Mouse (Mus musculus) lung, embryonic 14.5 days (tissue): ENCODE measurements around the gene Dusp11. TPM values are rescaled to one million over a fixed set of nuclear protein-coding genes. Genes with fewer than 3 reads are reported as not detected.
A peak's percentile ranks its signal among the peaks of the same experiment; 100 is the strongest.
"Not testable (repeated sequence)": the region's sequence is repeated elsewhere in the genome, so short reads cannot be mapped to it uniquely, and the experiment has no call there.

Experiments
- ATAC-seq: fragments of 200-750 bp; cut with Nextera tagmentation; 2 replicates; pipeline ENCODE4 v1.8.0; 2017; ENCODE audit warnings: mild to moderate bottlenecking, moderate TSS enrichment, moderate library complexity; ENCODE audit not compliant: insufficient read depth
- DNase-seq: peaks from one replicate; pipeline ENCODE4 v3.0.0-alpha.2; 2015
- H3K27ac ChIP-seq: fragments of 300-500 bp; sonication (generic); 2 replicates; pipeline ENCODE4 v1.5.1; 2014; ENCODE audit warnings: low read depth, mild to moderate bottlenecking, moderate library complexity
- H3K27me3 ChIP-seq: fragments of 300-500 bp; sonication (generic); 2 replicates; pipeline ENCODE4 v1.6.1; 2014; ENCODE audit warnings: low read length, control low read depth; ENCODE audit not compliant: insufficient read depth
- H3K36me3 ChIP-seq: fragments of 300-500 bp; sonication (generic); 2 replicates; pipeline ENCODE4 v1.6.1; 2014; ENCODE audit warnings: control low read depth; ENCODE audit not compliant: insufficient read depth
- H3K4me1 ChIP-seq: fragments of 300-500 bp; sonication (generic); 2 replicates; pipeline ENCODE4 v1.6.1; 2014; ENCODE audit warnings: antibody characterized with exemption, control low read depth; ENCODE audit not compliant: insufficient read depth
- H3K4me2 ChIP-seq: fragments of 300-500 bp; sonication (generic); 2 replicates; pipeline ENCODE4 v1.6.1; 2014; ENCODE audit warnings: mild to moderate bottlenecking
- H3K4me3 ChIP-seq: fragments of 300-500 bp; sonication (generic); 2 replicates; pipeline ENCODE4 v1.5.1; 2014; ENCODE audit warnings: low read depth, low read length
- H3K9ac ChIP-seq: fragments of 300-500 bp; sonication (generic); 2 replicates; pipeline ENCODE4 v1.6.1; 2014
- H3K9me3 ChIP-seq: fragments of 300-500 bp; sonication (generic); 2 replicates; pipeline ENCODE4 v1.6.1; 2016; ENCODE audit warnings: low read depth, low read length, control low read depth
- CTCF ChIP-seq: IDR thresholded peaks from 2 replicates; pipeline ENCODE4 v1.5.1; 2016; ENCODE audit warnings: antibody characterized with exemption, low read depth
- WGBS: fragments of 180-500 bp; shearing (Covaris S2); extraction: QIAGEN DNeasy Blood & Tissue Kit; methylation state at CpG from one replicate; pipeline ENCODE4 v1.1.7; 2014; 5-methylcytosine and 5-hydroxymethylcytosine counted together
- polyA plus RNA-seq: library from polyadenylated mRNA; unstranded; fragments of >200 nt; fragmentation: Nextera tagmentation; extraction: Ambion mirVana; gene quantifications from 2 replicates; pipeline ENCODE4 v1.2.1, GENCODE M21; 2014

Dusp11 gene
- polyA plus RNA-seq, 1 experiment from 2014 or later = 50.0 TPM

DNA sequence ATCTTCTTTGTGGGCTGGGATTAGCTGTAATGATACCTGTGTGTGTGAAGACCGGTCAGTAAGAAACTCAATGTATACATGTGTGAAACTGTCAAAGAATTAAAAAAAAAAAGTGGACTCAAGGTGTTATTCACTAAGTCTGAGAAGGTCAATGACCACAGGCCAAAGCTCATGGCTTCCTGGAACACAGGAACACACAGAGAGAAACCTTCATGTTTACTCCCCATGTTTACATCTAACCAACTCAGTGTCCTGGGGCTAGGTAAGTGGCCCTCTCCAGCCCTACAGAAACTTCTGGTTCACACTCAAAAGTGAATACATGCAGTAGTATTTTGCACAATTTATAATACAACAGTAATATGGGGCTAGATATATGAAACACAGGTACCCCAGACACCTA lies 51.8 kb downstream of the Dusp11 start:
- H3K27me3 ChIP-seq = no peaks in the 10 kb centered on the region
- ATAC-seq (no peak), DNase-seq (no peak)
- no peak overlapping the region for H3K4me3 ChIP-seq
- H3K36me3 ChIP-seq = no peaks in the 10 kb centered on the region
- peaks cover 2% of the 10 kb centered on the region; the same call in 1 of the 2 replicates for H3K4me1 ChIP-seq
- H3K9me3 ChIP-seq = no peaks in the 10 kb centered on the region
- TF ChIP-seq CTCF = no peak
- H3K4me2 ChIP-seq = no peak overlapping the region
- H3K27ac ChIP-seq = no peak overlapping the region
- WGBS = 86% methylated on average over 1 of the region's 1 CpGs
- H3K9ac ChIP-seq = no peak overlapping the region

DNA sequence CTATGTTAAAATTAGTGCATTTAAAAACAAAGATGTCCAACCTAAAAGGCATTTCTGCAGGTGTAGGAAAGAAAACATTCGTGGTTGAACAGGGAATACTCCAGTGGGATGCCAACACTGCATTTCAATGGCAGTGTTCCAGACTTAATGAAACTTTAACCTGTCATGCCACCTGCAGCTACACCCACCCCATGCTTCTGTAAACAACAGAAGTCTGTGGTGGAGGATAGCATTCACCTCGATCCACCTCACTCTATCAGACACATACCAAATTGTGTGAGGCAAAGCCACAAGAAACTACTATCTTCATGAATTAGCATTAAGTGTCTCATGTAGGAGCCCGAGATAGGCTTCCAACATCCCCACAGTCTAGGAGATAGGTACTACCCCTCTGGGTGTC lies 53.1 kb downstream of the Dusp11 start:
- no peaks in the 10 kb centered on the region for H3K4me1 ChIP-seq
- TF ChIP-seq CTCF = no peak
- DNase-seq = no peak
- H3K27ac ChIP-seq = no peak overlapping the region
- 59% methylated on average over 3 of the region's 3 CpGs for WGBS
- H3K36me3 ChIP-seq = no peaks in the 10 kb centered on the region
- H3K4me3 ChIP-seq = no peak overlapping the region
- no peaks in the 10 kb centered on the region for H3K27me3 ChIP-seq
- H3K9me3 ChIP-seq = no peaks in the 10 kb centered on the region
- H3K4me2 ChIP-seq = no peak overlapping the region
- ATAC-seq = no peak
- H3K9ac ChIP-seq = no peak overlapping the region

DNA sequence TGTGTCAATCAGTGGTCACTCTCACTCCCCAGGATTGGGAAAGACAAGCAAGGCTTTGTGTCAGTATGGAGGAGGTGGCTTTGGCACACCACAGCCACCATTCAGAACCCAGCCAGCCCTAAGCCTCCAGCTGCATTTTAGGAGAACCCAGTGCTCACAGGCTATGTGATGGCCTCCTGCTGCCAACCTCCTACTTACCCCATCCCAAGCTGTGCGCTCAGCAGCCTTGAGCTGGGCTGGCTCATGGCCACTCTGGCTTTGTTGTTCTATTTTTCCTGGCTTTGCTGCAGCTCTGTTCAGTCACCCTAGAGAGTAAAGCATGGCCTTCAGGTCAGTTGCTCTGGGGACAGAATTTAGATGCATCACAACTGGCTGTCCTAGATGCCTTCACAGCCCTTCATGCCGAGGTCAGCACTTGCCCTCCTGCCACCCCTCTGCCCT lies 54.5 kb downstream of the Dusp11 start:
- not testable (repeated sequence) for H3K4me2 ChIP-seq, H3K27me3 ChIP-seq, DNase-seq, H3K9me3 ChIP-seq, H3K27ac ChIP-seq, H3K4me1 ChIP-seq, ATAC-seq, H3K4me3 ChIP-seq, H3K9ac ChIP-seq, H3K36me3 ChIP-seq
- 65% methylated on average over 2 of the region's 2 CpGs for WGBS

DNA sequence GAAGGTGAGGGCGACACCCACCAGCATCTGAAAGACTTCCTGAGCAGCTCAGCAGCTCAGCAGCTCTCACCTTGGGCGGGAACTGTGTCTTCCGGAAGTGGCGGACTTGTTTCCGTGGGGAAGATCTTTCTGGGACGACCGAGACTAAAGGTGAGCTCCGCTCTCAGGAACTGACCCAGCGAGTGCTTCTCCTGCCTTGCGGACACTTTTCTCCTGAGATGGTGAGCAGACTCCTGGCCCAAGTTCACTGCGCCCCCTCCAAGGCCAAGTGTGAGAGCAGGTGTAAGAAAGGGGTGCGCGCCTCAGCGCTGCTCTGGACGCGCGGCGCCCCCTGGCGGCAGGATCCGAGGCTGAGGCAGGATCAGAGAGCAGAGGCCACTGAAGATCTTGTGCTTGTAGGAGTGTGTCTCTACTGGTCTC lies 56.8 kb downstream of the Dusp11 start, which contains the start of gene Nat8f4:
Gene Nat8f4 (minus strand): TSS at position 243 of the 420 bp plus-strand sequence.
- Histone ChIP-seq H3K4me3 (peak within 1 kb of the TSS; percentile 24), H3K4me2 (peak within 1 kb of the TSS; percentile 42)
- H3K27ac ChIP-seq, H3K9ac ChIP-seq, H3K36me3 ChIP-seq, H3K9me3 ChIP-seq, H3K27me3 ChIP-seq, H3K4me1 ChIP-seq: not testable (repeated sequence)
- ATAC-seq = peak; percentile 58
- DNase-seq = peak; percentile 23
- 17% methylated on average over 20 of the region's 20 CpGs for WGBS
- TF ChIP-seq CTCF = peak; percentile 88

DNA sequence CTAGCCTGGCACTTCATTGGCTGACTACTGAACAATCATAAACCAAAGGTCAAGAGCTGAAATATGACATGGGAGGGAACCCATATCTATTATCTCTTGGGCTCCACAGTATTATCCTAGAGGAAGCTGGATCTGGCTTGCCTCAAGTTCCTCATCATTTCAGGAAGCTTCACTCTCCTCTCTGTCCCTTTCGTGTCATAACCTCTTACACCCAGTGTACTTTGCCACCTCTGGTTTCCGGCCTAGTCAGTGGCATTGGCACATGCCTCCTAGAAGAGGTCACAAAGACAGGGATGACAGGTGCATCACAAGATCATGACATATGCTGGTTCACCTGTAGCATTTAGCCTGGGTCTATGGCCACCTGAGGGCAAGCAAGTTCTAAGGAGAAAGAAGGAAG lies 59.2 kb downstream of the Dusp11 start:
- H3K4me2 ChIP-seq = no peak overlapping the region
- WGBS = 86% methylated on average over 2 of the region's 2 CpGs
- no peaks in the 10 kb centered on the region for H3K36me3 ChIP-seq
- DNase-seq (no peak), ATAC-seq (no peak)
- H3K9ac ChIP-seq = no peak overlapping the region
- no peaks in the 10 kb centered on the region for H3K27me3 ChIP-seq
- no peak overlapping the region for H3K4me3 ChIP-seq
- H3K9me3 ChIP-seq = no peaks in the 10 kb centered on the region
- H3K4me1 ChIP-seq = no peaks in the 10 kb centered on the region
- TF ChIP-seq CTCF = no peak
- no peak overlapping the region for H3K27ac ChIP-seq

DNA sequence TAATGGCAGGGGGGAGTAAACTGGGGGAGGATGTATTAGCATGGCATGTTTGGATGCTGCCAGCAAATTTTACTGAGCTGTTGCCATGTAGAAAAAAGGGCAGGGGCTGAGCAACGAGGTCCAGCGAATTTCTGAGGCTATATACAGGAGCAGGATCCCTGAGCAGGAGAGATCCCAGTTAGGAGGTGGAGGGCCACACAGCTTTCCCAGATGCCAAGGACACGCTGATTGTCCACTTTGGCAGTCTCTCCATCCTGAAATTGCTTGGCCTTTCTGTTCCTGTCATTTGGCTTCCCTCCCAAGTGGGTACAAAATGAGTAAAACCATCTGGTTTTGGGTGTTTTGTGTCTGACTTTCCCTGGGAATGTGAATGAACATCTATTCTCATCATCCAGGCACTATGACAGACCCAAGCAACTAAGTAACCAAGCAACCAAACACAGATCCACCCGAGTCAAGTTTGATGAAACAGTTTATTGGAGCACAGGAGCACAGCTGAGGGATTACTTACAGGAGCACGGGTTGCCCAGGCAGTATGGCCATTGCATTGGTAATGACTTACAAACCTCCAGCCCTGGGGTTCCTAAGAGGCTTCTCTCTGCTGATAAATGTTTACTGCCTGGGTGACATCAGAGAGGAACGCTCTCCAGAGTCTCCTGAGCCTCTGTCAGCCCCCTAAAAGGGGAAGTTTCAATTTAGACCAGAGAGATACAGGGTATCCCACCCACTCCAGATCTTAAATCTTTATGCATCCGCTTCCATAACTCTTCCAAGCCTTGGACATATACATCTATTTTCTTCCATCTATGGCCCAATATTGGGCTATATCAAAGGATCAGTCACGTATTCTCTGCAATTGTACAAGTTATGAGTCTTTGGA lies 62.6 kb downstream of the Dusp11 start:
- not testable (repeated sequence) for DNase-seq, H3K9me3 ChIP-seq, H3K36me3 ChIP-seq, ATAC-seq, H3K4me1 ChIP-seq, H3K4me3 ChIP-seq, H3K4me2 ChIP-seq, H3K27me3 ChIP-seq, H3K9ac ChIP-seq, H3K27ac ChIP-seq
- 62% methylated on average over 7 of the region's 8 CpGs for WGBS

DNA sequence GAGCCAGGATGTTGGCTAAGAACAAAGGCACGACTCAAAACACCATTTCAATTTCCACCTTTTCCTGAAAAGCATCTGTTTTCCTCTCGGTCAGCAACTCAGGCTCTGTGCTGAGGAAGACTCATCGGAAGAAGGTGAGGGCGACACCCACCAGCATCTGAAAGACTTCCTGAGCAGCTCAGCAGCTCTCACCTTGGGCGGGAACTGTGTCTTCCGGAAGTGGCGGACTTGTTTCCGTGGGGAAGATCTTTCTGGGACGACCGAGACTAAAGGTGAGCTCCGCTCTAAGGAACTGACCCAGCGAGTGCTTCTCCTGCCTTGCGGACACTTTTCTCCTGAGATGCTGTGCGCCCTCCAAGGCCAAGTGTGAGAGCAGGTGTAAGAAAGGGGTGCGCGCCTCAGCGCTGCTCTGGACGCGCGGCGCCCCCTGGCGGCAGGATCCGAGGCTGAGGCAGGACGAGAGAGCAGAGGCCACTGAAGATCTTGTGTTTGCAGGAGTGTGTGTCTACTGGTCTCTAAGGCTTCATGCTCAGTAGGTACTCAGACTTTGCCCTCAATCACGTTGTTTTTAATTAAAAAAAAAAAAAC lies 66.3 kb downstream of the Dusp11 start:
- H3K4me2 ChIP-seq, H3K4me3 ChIP-seq, DNase-seq, H3K9me3 ChIP-seq, H3K27me3 ChIP-seq, ATAC-seq, H3K4me1 ChIP-seq, H3K27ac ChIP-seq, H3K9ac ChIP-seq, H3K36me3 ChIP-seq: not testable (repeated sequence)
- TF ChIP-seq CTCF = peak; percentile 67
- 71% methylated on average over 25 of the region's 25 CpGs for WGBS

Other genes starting within 250 kb of the Dusp11 start
- not detected in 2 replicates for gene Nat8f7, start 248.5 kb downstream of the Dusp11 start, polyA plus RNA-seq
- gene Nat8f3, start 195.9 kb downstream of the Dusp11 start, polyA plus RNA-seq = 0.12 and 0.19 TPM in 2 replicates
- not detected in 2 replicates for gene Nat8f6, start 140.7 kb downstream of the Dusp11 start, polyA plus RNA-seq
- gene Nat8f5, start 140.7 kb downstream of the Dusp11 start, polyA plus RNA-seq = not detected in 2 replicates
- gene Nat8, start 129.6 kb downstream of the Dusp11 start, polyA plus RNA-seq = not detected in 2 replicates
- not detected in 2 replicates for gene Nat8f2, start 92.5 kb downstream of the Dusp11 start, polyA plus RNA-seq
- gene Nat8f4, start 56.8 kb downstream of the Dusp11 start, polyA plus RNA-seq = 4.9 and 5.4 TPM in 2 replicates
- 29.1 and 32.8 TPM in 2 replicates for gene Tprkb, start 49.8 kb downstream of the Dusp11 start, polyA plus RNA-seq
- 2.2 and 3.6 TPM in 2 replicates for gene Nat8f1, start 46.0 kb downstream of the Dusp11 start, polyA plus RNA-seq
- not detected in 2 replicates for gene Figla, start 54.5 kb upstream of the Dusp11 start, polyA plus RNA-seq
- gene Add2, start 67.0 kb upstream of the Dusp11 start, polyA plus RNA-seq = 1.6 and 2.2 TPM in 2 replicates
- 4.4 and 4.9 TPM in 2 replicates for gene Tgfa, start 233.6 kb upstream of the Dusp11 start, polyA plus RNA-seq